Mouse (Mus musculus) adrenal gland, adult (tissue): Measurements from ENCODE around the gene Slc11a1.

ENCODE experiments used
- DNase-seq, 2 experiments: peaks; one replicate each; pipeline ENCODE4 v3.0.0; 2022 to 2023; ENCODE audit warnings: low spot score in 1 of 2; ENCODE audit not compliant: inconsistent age in 2 of 2

Slc11a1 gene

GRCm38 (mm10) chr1:74386363-74386713 is 11.3 kb downstream of the Slc11a1 start:
- DNase-seq: no peak

GRCm38 (mm10) chr1:74386714-74387385 is 11.9 kb downstream of the Slc11a1 start:
- DNase-seq: peak; percentile 95 to 100

GRCm38 (mm10) chr1:74387386-74387988 is 12.5 kb downstream of the Slc11a1 start:
- DNase-seq: peak in 1 of 2 experiments; percentile 55

- peak; percentile 60 to 87 for DNase-seq
Observed at GRCm38 (mm10) chr1:74388398-74388920, 13.5 kb downstream of the Slc11a1 start.

- peak; percentile 66 to 84 for DNase-seq
Observed at GRCm38 (mm10) chr1:74389831-74390286, 14.9 kb downstream of the Slc11a1 start.

GRCm38 (mm10) chr1:74390287-74390906 is 15.4 kb downstream of the Slc11a1 start:
- DNase-seq: peak; percentile 78 to 87

- peak; percentile 99 for DNase-seq
Observed at GRCm38 (mm10) chr1:74390924-74391748, 16.1 kb downstream of the Slc11a1 start, which contains the start of gene Ctdsp1. Ctdsp1 (plus strand) TSS chr1:74391509.

GRCm38 (mm10) chr1:74391844-74392441 is 16.9 kb downstream of the Slc11a1 start:
- peak; percentile 91 to 95 for DNase-seq

GRCm38 (mm10) chr1:74392446-74392994 is 17.5 kb downstream of the Slc11a1 start:
- DNase-seq: no peak

GRCm38 (mm10) chr1:74393010-74393409 is 18.0 kb downstream of the Slc11a1 start:
- DNase-seq: no peak

GRCm38 (mm10) chr1:74393697-74394096 is 18.7 kb downstream of the Slc11a1 start:
- no peak for DNase-seq

GRCm38 (mm10) chr1:74394311-74394710 is 19.3 kb downstream of the Slc11a1 start:
- DNase-seq: no peak

- DNase-seq: no peak
Observed at GRCm38 (mm10) chr1:74394858-74395257, 19.9 kb downstream of the Slc11a1 start.

GRCm38 (mm10) chr1:74395290-74395689 is 20.3 kb downstream of the Slc11a1 start:
- peak; percentile 32 to 62 for DNase-seq

GRCm38 (mm10) chr1:74396456-74397222 is 21.6 kb downstream of the Slc11a1 start:
- DNase-seq: peak; percentile 70 to 89

GRCm38 (mm10) chr1:74397268-74397918 is 22.4 kb downstream of the Slc11a1 start:
- peak; percentile 100 for DNase-seq

GRCm38 (mm10) chr1:74397919-74398451 is 23.0 kb downstream of the Slc11a1 start:
- peak; percentile 75 to 91 for DNase-seq

- no peak for DNase-seq
Observed at GRCm38 (mm10) chr1:74400531-74400930, 25.5 kb downstream of the Slc11a1 start.
